Mouse (Mus musculus): ENCODE results near the gene Frk.
A peak's percentile ranks its signal among the peaks of the same experiment; 100 is the strongest.
"Not testable (repeated sequence)": the region's sequence is repeated elsewhere in the genome, so short reads cannot be mapped to it uniquely, and the experiment has no call there.

The Frk gene

DNA sequence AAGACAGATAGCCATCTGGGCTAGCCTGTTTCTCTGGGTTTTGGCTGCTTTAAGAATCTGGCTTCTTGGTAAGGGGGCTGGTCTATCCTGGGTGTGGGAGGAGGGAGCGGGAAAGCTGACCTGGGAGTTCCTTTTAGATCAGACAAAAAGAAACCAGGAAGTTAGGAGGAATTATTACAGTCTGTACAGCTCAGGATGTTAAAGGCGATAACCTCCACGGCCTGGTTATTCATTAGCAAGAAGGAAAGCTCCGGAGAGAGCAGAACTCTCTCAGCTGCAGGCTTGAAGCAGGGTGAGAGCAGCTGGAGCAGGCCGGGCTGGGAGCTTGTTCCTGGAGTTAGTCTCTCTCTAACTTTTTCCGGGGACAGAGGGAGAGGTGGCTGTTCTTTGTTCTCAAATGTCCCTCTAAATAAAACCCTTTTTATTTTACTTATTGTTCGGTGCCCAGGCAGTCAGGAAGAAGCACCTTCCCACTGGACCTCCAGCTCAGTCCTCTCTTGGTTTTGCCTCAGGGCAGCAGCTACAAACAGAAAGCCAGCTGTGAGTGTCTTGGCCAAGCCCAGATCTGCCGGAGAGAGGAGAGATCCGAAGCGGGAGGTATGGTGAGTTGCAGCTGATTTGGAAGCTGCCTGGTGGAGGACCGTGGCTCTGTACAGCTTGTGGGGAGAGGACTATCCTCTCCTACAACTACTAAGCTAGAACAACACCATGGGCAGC lies at the start of gene Frk:
Gene Frk (plus strand): TSS at position 103 of the 717 bp plus-strand sequence.
- peak; percentile 80 for DNase-seq (ENCODE audit: low spot score)

DNA sequence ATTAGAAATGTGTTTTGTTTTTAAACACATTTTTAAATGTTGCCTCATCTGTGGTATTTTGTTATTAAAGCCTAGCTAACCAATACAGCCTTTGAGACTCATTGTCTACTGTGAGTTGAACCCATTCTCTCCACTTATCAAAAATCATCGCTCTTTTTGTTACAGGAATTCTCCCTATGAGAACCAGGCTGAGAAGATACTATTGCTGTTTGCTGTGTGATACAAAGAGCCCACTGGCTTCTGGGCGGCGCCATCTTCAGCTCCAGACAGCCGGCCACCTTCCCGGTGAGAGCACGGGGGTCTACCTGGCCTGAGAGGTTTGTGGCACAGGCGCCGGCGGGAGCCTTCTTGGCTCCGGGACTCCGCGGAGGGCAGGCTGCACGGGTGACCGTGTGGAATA lies 49.0 kb upstream of the Frk start:
- DNase-seq (ENCODE audit: low spot score), result not testable (repeated sequence)

DNA sequence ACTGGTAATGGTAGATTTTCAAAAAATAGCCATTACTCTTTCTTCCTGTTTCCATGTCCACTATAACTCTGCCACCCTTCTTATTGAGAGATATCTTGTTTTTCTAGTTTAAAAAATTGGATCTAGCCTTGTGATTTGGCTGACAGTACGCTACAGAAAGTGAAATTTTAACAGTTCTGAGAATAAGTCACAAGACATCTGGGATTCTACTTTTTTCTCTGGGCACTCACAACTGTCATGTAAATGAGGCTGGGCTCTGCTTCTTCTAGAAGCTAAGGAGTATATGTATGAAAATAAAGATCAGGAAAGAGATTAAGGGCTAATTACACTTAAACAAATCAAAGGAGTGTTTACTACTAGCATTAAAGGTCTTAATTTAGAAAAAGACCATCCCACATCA lies 33.7 kb upstream of the Frk start:
- DNase-seq (ENCODE audit: low spot score), result no peak

DNA sequence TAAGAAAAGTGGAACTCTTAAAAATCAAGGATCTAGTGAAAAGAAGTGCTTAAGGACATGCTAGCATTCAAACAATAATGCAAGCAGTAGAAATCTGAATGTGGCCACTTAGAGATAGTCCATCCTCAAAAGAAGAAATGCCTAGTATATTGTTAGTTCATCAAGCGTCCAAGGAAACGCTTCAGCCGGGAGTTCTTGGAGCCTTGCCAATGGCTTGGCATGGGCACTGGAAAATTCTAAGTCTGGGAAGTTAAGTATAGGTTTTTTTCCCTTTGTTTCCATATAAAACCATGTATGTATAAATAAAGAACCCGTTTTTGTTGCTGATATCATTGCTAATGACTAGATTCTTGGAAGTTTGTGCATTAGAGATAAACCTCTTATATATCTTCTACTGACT lies 21.7 kb upstream of the Frk start:
- no peak for DNase-seq (ENCODE audit: low spot score)

DNA sequence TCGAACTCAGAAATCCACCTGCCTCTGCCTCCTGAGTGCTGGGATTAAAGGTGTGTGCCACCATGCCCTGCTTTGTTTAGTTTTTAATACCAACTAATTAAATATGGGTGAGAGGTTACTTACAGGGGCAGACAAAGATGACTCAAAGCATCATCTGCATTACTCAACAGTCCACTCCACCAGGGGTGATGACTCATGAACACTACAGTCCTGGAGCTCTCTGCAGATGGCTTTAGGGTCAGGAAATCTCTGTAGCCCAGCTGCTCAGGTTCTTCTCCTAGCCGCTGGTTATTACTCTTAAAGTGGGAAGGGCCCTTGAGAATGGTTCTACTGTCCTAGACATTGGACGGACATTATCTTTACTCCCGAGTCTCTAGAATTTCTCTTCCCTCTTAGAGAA lies 18.9 kb upstream of the Frk start:
- no peak for DNase-seq (ENCODE audit: low spot score)

DNA sequence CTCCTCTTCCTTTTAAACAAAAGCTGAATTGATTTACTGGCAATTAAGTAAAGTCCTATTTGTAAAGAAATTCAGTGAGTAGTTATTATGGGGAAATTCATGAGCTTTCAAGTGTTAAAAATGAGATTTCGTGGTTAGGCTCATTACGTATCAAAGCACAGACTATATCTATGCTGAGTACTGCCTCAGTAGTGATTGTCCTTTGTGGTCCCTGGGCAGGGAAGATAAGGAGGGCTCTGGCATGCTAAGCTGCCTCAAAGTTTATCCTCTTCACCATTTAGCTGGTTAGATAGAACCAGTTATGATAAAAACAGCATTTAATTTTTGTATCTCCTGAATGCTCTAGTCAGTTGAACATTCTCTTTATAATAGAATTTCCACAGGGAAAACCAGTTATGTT lies 14.2 kb upstream of the Frk start:
- no peak for DNase-seq (ENCODE audit: low spot score)

DNA sequence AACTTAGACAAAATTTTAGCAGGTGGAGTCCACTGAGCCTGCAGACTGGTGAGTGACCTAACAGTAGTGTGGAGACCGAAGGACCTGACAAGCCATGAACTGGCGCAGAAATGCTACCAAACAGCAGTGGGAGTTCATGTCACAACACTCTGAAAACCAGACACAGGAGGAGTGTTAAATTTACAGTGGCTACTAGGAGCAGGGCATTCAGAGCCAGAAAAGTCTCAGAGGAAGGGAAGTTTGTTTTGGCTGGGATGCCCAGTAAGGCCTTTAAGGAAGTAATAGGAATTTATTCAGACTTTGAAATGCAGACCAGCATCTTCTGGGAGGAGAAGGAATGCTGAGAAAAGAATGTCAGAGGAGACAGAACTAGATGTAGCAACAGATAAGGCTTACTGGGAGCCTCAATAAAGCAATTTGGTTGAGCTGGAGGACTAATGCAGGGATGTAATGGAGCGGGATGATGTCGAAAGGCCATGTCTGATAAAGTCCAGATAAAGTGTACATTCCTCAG lies 3.2 kb upstream of the Frk start:
- DNase-seq (ENCODE audit: low spot score), result peak; percentile 24

DNA sequence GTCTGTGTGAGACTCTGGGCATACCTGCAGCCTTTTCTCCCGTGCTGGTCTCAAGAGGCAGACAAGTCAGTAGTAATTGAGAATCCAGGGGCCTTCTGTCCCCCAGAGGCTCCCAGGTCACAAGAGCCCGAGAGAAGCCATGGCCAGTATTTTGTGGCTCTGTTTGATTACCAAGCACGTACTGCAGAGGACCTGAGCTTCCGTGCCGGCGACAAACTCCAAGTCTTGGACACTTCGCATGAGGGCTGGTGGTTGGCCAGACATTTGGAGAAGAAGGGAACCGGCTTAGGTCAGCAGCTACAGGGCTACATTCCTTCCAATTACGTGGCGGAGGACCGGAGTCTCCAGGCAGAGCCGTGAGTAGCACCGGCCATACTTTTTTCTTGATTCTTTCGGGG lies 814 bp downstream of the Frk start:
- peak; percentile 55 for DNase-seq (ENCODE audit: low spot score)

DNA sequence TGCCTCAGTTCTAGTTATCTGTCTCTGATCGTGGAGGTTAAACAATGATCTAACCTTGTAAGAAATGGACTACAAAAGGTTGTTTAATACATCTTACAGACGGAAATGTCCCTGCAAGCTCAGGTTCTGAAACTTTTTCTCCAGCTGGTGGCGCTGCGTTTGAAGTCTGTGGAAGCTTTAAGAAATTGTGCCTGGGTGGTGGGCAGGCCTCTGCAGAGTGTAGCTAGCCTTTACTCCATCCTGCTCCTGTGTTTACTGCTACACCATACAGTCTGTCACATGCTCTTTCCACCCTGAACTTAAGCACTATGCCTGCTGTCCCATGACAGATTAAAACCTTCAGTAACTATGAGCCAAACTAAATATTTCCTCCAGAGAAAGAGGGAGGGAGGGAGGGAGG lies 1.9 kb downstream of the Frk start:
- peak; percentile 24 for DNase-seq (ENCODE audit: low spot score)

DNA sequence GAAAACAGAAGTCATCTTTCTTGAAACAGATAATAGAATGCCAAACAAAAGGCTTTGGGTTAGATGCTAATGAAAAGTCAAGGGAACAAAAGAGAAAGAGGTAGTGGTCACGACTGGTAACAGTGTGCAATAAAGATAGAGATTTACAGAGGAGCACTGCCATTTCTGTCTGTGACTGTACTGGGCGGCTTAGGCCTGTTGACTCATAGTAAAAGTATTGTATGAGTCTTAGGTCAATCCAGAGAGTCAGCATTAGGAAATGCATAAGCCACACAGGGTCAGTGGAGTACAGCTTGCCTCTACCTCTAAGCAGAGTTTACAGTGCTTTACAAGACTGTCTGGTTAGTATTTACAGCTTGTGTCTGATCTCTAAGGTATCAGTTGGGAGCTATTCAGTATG lies 24.6 kb downstream of the Frk start:
- DNase-seq (ENCODE audit: low spot score), result no peak

DNA sequence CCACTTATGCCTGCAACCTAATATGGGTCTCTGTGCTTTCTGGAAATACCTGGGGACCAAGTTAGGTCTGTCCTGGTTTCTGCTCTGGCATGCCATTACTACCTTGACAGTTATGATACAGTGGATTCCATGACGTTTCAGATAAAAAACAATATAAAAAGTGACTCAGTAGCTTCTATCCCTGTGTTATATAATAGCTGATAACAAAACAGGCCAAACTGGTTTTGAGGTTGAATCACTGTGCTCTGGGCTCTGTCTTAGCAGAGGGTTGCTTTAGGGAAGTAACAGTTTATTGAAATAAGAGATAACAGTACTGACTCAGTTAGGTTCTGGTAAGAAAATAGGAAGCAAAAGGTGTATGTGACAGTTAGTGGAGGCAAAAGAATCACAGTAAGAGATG lies 25.4 kb downstream of the Frk start:
- no peak for DNase-seq (ENCODE audit: low spot score)

DNA sequence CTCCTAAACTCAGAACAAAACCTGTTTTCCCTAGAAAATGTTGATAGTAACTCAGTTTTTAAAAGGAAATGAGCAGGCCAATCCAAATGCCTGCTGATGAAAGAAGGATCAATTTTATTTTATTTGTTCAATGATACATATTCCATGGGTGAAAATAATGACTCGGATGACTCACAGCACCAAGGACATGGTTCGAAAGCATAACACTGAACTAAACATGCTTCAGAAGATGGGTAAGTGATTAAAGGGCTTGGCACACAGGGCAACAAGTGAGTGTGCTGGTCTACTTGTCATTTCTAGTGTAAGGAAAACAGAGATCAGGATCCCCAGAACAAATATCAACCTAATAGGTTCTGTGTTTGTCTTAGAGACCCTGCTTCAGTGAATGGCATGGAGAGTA lies 26.1 kb downstream of the Frk start:
- DNase-seq (ENCODE audit: low spot score), result no peak

DNA sequence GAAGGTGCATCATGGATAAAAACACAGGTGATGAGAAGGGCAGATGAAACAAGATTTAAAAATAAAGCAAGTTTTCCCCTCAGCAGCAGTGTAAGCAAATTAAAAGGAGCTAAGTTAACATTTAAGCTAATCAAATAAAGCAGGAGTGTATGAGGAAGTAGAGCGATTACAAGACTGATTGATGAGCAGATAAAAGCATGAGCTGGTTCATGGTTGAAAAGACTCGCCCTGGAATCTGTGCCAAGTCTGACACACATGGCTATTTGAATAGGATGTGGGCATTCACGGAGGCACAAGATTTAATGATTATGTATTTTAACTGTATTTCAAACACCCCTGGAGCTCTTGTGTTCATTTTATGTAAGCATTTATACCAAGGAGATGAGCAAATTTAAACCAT lies 28.0 kb downstream of the Frk start:
- no peak for DNase-seq (ENCODE audit: low spot score)

DNA sequence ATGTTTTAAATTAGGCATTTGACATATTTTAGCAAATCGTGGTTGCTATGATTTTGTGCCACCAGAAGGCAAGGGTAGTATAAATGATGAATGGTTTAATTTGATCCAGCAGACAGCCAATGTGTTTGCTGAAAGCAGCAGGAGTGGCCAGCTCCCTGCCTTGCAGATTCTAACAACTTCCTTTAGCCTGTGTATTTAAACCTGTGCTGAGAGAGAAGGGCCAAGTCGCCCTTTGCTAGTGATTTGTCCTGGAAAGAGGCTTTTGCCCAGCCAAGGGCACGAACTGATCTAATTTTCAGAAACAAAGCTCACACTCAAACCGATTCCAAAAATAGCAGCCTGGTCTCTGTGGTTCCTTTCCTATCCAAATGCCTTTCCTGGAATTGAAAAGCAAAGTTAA lies 29.4 kb downstream of the Frk start:
- DNase-seq (ENCODE audit: low spot score), result no peak

DNA sequence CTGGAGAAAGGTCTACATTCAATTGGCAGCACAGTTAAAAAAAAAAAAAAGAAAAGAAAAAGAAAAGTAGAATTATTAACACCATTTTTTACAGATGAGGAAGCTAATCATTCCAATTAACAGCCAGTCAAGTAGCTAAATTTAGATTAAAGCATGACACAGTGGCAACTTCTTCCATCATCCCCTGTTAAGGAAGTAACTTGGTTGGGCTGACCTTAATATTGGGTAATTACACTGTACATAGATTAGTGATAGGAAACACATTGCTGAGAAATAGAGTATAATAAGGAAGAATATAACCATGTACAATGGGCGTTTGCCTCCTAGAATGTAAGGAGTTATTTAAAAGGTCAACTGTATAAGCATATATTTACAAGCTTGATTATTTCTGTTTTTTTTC lies 42.4 kb downstream of the Frk start:
- no peak for DNase-seq (ENCODE audit: low spot score)

DNA sequence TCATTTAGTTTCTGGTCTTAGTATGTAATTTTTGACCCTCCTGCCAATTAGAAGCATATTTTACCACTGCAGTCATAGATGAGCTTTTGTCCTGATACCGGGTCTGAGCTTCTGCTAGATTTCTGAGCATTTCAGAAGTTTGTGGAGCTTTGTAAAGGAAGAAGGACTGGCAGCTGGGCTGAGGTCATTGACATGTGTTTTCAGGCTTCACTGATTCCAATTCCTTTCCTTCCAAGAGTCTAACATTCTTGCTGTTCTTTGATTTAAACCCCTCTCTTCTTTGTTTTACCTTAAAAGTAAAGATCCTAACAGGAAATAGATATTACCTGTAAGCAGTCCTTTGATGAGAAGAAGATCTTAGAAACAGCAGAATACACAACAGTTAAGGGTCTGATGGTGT lies 48.6 kb downstream of the Frk start:
- no peak for DNase-seq (ENCODE audit: low spot score)

DNA sequence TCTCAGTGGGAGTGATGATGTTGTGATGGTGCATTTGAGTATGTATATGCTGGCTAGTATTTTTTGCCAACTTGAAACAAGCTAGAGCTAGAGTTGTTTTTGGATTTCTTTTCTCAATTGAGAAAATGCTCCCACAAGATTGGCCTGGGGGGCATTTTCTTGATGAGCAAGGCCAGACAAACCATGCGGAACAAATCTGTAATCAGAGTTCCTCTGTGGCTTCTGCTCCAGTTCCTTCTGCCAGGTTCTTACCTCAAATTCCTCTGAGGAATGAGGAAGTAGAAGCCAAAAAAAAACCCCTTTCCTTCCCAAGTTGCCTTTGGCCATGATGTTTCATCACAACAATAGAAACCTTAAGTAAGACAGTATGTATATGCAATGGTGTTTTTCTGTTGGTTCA lies 49.3 kb downstream of the Frk start:
- DNase-seq (ENCODE audit: low spot score), result no peak

DNA sequence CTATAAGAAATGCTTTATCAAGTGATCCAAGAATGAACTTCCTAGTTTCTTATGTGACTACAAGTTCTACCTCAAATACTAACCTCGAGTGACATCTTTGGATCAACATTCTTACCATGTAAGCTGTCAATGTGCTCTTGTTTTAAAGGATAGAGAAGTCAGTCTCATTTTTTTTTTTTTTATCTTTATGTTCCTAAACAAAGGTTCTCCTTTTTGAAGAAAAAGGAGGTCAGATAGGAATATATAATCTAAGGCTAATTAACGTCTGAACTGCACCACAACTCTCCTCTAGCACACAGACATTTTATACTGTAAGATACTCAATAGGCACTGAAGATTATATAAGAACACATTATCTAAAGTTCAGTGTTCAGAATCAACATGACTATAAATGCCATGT lies 57.5 kb downstream of the Frk start:
- no peak for DNase-seq (ENCODE audit: low spot score)

DNA sequence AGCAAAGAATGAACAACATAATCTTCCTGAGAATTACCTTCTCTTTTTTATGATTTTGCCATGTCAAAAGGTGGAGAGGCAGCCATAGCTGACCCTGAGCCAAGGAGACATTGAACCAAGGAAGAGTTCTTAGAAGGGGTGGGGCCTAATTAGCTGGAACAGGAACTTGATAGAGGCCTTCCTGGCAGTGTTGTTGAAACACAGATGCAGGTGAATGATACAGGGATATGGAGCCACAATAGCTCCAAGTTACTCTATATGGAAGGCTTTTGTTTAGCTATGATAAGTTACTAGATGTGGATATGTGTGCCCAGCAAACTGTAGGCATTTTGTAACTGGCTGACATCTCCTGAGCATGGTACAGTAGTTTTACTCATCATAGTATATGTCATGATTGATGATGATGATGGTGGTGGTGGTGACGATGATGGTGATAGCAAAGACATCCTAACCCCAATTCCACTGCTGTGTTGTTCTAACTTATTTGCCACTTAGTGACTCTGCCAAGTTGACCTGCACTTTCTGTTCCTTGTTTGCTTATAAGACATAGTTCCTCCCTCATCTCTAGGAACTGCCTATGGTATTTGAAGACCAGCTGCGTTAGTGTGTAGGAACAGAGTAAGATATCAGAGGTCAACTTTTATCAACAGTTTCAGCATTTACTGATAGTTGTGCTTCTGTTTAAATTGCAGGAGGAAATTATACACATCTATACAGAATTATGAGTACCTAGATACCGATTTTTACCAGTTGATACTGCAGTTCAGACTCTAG lies 58.7 kb downstream of the Frk start:
- DNase-seq (ENCODE audit: low spot score), result no peak

DNA sequence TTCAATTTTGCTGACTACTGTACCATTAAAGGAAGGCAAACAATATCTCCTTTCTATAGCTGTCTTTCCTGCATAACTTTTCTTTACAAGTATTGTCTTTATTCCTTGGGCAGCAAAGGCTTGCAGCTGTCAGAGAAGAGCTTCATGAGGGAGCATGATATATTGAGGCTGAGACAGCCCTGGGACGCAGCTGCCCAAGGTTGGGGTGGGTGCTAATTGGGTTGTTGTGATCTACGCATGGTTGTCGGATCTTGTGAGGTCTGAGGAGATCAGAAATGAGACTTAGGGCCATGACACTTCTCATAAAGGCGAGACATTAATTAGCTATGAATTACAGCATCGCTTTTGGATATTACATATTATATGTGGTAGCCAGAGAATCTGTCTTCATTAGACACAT lies 67.4 kb downstream of the Frk start:
- no peak for DNase-seq (ENCODE audit: low spot score)

DNA sequence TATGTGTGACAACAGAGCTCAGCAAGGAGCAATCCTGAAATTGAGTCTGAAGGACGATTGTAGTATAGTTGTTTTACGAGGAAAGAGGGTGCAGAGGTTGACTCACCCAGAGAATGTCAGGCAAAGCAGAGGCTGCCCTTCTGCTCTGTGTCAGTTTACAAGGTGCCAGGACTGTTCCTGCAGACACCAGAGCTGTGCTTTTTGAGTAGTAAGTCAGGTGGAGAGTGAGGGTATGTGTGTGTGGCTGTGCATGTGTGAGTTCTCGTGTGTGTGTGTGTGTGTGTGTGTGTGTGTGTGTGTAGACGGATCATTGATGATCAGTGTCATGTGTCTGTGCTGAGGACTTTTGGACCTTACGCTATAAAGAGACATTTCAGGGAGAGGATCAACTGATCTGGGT lies 68.4 kb downstream of the Frk start:
- no peak for DNase-seq (ENCODE audit: low spot score)

DNA sequence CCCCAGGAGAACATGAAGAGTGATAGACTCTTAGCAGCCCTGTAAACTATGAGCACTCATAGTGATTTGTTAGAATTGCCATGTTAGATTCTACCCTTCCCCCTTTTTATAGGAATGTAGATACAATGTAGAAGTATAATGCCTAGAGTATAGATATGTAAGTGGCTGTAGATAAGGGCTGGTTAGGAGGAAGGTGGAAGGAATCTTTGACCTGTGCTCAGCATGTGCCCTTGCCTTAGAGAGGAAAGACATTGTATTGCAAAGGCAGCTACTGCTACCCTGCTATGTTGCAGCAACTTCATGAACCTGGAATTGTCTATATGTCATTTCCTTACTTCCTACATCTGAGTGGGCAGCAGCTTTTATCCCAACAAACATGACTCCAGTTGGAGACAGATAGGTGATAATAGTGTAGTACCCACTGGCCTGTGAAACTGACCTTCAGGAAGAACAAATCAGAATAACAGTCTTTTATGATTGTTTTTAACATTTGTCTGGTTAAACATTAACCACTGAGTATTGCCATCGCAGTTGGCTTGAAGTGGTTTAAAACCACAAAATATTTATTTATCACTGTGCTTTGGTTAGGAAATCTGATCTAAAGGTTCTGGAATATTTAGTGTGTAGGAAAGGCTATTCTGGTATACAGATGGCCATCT lies 80.4 kb downstream of the Frk start:
- DNase-seq (ENCODE audit: low spot score), result no peak

DNA sequence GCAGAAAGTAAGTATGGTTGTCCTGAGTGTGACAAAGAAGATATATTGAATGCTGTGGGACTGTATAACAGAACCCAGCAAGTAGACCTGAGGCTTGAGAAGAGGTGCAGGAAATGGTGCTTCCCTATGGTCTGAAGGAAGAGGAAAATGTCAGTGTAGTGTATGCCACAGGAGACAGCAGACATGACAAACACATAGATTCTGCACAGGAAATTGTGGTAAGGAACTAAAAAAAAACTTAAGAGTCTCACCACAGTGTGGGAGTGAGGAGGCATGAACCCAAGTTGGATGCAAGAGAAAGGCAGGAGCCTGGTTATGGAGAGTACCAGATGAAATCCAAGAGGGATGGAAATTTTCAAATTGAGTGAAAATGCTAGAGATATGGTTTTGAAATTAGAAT lies 132.3 kb downstream of the Frk start:
- no peak for DNase-seq (ENCODE audit: low spot score)
